Mouse (Mus musculus) kidney, adult 2 months (tissue): ENCODE measurements at regions not wholly inside any gene's neighbourhood (a gene's known extent, or its start where the extent isn't known, plus 50 kb on each side); places are given as distances from the start of the nearest gene placed in this dataset.
A peak's percentile ranks its signal among the peaks of the same experiment; 100 is the strongest.
"Not testable (repeated sequence)": the region's sequence is repeated elsewhere in the genome, so short reads cannot be mapped to it uniquely, and the experiment has no call there.

Source experiments
- DNase-seq: peaks from one replicate; pipeline ENCODE4 v3.0.0; 2021
- H3K27ac ChIP-seq: fragments of 200-500 bp; 2 replicates; pipeline ENCODE4 v1.5.1; 2012; ENCODE audit warnings: low read depth, low read length, control low read depth, inconsistent platforms; ENCODE audit not compliant: insufficient read depth
- H3K27me3 ChIP-seq: fragments of 200-500 bp; replicated peaks from 2 replicates; pipeline ENCODE4 v1.6.1; 2012; ENCODE audit warnings: mild to moderate bottlenecking, moderate library complexity, low read length, inconsistent platforms; ENCODE audit not compliant: control insufficient read depth, insufficient read depth
- H3K36me3 ChIP-seq: fragments of 200-500 bp; 2 replicates; pipeline ENCODE4 v1.6.1; 2012; ENCODE audit warnings: mild to moderate bottlenecking, moderate library complexity, low read length, inconsistent platforms; ENCODE audit not compliant: control insufficient read depth, insufficient read depth
- H3K4me1 ChIP-seq: fragments of 200-500 bp; 2 replicates; pipeline ENCODE4 v1.6.1; 2011; ENCODE audit warnings: low read length; ENCODE audit not compliant: control insufficient read depth, insufficient read depth
- H3K4me3 ChIP-seq: fragments of 200-500 bp; 2 replicates; pipeline ENCODE4 v1.5.1; 2011; ENCODE audit warnings: mild to moderate bottlenecking, low read depth, low read length, control low read depth; ENCODE audit not compliant: insufficient read depth
- CTCF ChIP-seq: fragments of 200-500 bp; conservative IDR thresholded peaks from 2 replicates; pipeline ENCODE4 v1.5.1; 2011; ENCODE audit warnings: low read depth, mild to moderate bottlenecking, control low read depth, low read length, moderate library complexity, mixed read lengths; ENCODE audit not compliant: insufficient read depth, insufficient read length
- POLR2A ChIP-seq: fragments of 200-500 bp; IDR thresholded peaks from one replicate; pipeline ENCODE4 v1.6.1; 2011; ENCODE audit warnings: low read depth, low read length, control low read depth
- WGBS: fragments of 180-500 bp; shearing (Covaris S2); methylation state at CpG from one replicate; pipeline ENCODE4 v1.1.7; 2018; 5-methylcytosine and 5-hydroxymethylcytosine counted together

DNA sequence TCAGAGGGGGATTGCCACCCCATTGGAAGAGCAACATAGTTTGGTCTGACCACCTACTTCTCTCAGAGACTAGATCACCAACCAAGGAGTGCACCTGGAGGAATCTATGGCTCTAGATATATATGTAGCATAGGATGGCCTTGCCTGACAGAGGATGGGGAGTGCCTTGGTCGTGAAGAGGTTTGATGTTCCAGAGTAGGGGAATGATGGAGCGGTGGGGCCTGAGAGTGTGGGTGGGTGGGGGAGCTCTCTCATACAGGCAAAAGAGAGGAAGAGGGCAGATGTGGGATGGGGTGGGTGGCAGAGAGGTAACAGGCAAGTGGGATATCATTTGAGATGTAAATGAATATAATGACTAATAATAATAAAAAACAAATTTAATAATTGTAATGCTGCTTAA, 874.0 kb downstream of the Amy2a5 start:
- no peak overlapping the region for H3K4me3 ChIP-seq
- no peaks in the 10 kb centered on the region for H3K4me1 ChIP-seq
- no peaks in the 10 kb centered on the region for H3K36me3 ChIP-seq
- no peak overlapping the region for H3K27ac ChIP-seq
- DNase-seq = no peak
- H3K27me3 ChIP-seq = no peaks in the 10 kb centered on the region
- WGBS = 68% methylated on average over 2 of the region's 2 CpGs
- TF ChIP-seq POLR2A = no peak

DNA sequence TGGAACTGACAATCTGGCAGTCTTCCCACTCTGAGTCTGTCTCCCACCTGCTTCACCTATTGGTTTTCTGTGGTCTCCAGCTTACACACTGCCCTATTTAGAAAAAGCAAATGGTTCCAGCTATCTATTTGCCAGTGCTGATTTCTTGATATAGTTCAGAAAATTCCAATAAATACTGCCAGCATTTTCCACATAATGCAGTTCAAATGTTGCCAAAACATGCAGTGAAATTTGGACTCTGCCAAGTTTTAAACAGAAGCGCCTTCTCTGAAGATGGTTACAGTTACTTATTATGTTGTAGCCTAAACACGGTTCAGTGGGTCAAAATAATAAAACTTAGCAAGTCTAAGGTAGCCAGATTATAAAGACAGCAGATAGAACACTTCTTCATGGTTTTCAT, 912.8 kb downstream of the Amy2a5 start:
- peak; percentile 46 for DNase-seq
- 49% methylated on average over 2 of the region's 2 CpGs for WGBS
- TF ChIP-seq CTCF (no peak), POLR2A (no peak)

GRCm38 (mm10) chr3:112331171-112331570, 927.5 kb downstream of the Amy2a5 start:
- DNase-seq = no peak
- TF ChIP-seq CTCF (no peak), POLR2A (no peak)
- H3K27me3 ChIP-seq = no peaks in the 10 kb centered on the region
- no peak overlapping the region for H3K4me3 ChIP-seq
- H3K36me3 ChIP-seq = no peaks in the 10 kb centered on the region
- H3K27ac ChIP-seq = no peak overlapping the region
- 82% methylated on average over 4 of the region's 4 CpGs for WGBS
- no peaks in the 10 kb centered on the region for H3K4me1 ChIP-seq

More for the DNA sequence above, 912.8 kb downstream of the Amy2a5 start:
- Histone ChIP-seq H3K4me3 (no peak overlapping the region), H3K36me3 (no peaks in the 10 kb centered on the region), H3K4me1 (no peaks in the 10 kb centered on the region), H3K27ac (no peak overlapping the region), H3K27me3 (no peaks in the 10 kb centered on the region)

DNA sequence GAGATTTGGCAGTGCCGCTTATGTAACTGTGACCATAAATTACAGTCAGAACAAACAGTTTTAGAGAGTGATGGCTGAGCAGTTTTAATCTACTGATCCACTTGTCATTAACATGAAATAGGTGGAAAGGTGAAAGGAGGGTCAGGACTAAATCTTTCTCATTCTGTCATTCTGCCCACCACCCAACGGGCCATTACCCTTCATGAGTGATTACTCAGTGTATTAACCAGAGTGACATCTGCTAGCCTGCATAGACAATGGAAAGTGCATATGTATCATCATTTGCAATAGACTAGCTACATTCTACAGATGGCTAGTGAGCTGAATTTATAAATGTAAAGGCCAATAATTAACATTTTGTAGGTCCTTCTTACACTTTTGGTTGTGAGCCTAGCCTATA, 933.3 kb downstream of the Amy2a5 start:
- Histone ChIP-seq H3K4me3 (no peak overlapping the region), H3K36me3 (no peaks in the 10 kb centered on the region), H3K27ac (no peak overlapping the region), H3K4me1 (no peaks in the 10 kb centered on the region), H3K27me3 (no peaks in the 10 kb centered on the region)
- WGBS = 28% methylated on average over 2 of the region's 2 CpGs
- TF ChIP-seq CTCF (no peak), POLR2A (no peak)
- DNase-seq = no peak

DNA sequence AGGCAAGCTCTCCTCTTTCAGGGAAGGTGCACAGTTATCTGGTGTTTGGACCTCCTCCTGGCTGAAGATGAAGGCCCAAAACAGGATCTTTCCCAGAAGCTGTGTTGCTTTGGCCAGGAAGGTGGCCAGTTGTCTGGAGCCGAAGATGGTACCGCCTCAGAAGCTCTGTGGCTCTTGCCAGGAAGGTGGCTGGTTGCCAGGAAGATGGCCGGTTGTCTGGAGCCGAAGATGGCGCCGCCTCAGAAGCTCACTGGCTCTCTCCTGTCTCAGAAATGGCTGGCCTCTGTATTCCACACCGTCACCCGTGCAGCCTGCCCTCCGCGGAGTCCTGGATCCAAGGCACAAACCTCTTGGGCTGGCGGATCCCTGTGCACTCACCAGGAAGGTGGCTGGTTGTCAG, 937.4 kb downstream of the Amy2a5 start:
- H3K36me3 ChIP-seq, H3K4me3 ChIP-seq, H3K4me1 ChIP-seq, H3K27ac ChIP-seq, H3K27me3 ChIP-seq, DNase-seq: not testable (repeated sequence)
- 88% methylated on average over 11 of the region's 11 CpGs for WGBS

- TF ChIP-seq CTCF (no peak), POLR2A (no peak)
- Histone ChIP-seq H3K27me3 (no peaks in the 10 kb centered on the region), H3K4me1 (no peaks in the 10 kb centered on the region), H3K4me3 (no peak overlapping the region), H3K36me3 (no peaks in the 10 kb centered on the region), H3K27ac (no peak overlapping the region)
- 69% methylated on average over 2 of the region's 2 CpGs for WGBS
- DNase-seq = no peak
These were observed 979.7 kb downstream of the Amy2a5 start for GRCm38 (mm10) chr3:112278785-112279430.

DNA sequence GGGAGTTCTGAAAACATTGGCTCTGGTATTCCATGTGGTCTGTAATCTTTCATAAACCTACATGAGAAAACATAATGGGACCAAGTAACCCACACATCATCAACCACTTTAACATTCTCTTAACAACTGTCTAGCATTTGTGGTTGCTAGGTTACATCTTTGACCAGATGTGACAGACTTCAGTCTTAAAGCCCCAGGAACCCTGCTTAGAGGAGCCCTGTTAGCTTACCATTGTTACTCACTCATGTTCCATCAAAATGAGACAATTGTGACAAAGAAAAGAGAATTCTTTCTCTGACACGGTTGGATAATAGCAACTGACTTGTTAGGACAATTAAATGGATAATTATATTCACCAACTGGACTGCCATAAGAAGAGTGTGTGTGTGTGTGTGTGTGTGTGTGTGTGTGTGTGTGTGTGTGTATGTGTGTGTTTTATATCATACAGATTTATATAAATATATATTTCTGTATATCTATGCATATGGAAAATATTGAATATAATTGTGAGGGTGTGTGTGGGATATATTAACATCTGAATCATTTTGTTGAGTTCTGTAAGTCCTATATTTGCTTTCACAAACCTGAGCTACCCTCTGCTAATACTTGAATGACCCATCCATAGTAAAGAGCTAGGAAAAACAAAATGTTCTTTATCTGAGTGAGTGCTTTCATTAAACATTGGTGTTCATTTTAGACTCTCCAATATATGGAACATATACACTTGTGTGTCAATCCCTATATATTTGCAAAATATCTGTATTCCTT, 997.1 kb downstream of the Amy2a5 start:
- H3K36me3 ChIP-seq = no peaks in the 10 kb centered on the region
- H3K4me3 ChIP-seq = no peak overlapping the region
- no peak for DNase-seq
- H3K27ac ChIP-seq = no peak overlapping the region
- 79% methylated on average over 1 of the region's 1 CpGs for WGBS
- TF ChIP-seq CTCF (no peak), POLR2A (no peak)
- H3K4me1 ChIP-seq = no peaks in the 10 kb centered on the region
- no peaks in the 10 kb centered on the region for H3K27me3 ChIP-seq

- WGBS = 94% methylated on average over 2 of the region's 2 CpGs
- not testable (repeated sequence) for H3K27ac ChIP-seq, DNase-seq, H3K36me3 ChIP-seq, H3K27me3 ChIP-seq, H3K4me1 ChIP-seq, H3K4me3 ChIP-seq
These were observed 1015.7 kb downstream of the Amy2a5 start for GRCm38 (mm10) chr3:112242986-112243385.
